Mouse (Mus musculus): ENCODE results near the gene Nab2. TPM values are rescaled to one million over a fixed set of nuclear protein-coding genes. Genes with fewer than 3 reads are reported as not detected.

The Nab2 gene
- total RNA-seq (2021): 10 to 100 TPM; 58.2 to 71.7 TPM
- long read RNA-seq, experiment 1, transcript Nab2-202 (6 exons, 2,311 nt): minor isoform, 27 of 82 reads
- long read RNA-seq, experiment 1, transcript Nab2-201 (7 exons, 2,582 nt): major isoform, 43 of 82 reads
- long read RNA-seq, experiment 1, partial matches to known transcripts: 8 of 82 reads
- long read RNA-seq, experiment 1, other reads (novel, unspliced or antisense): 4 of 82 reads
- long read RNA-seq, experiment 2, transcript Nab2-202 (6 exons, 2,311 nt): minor isoform, 8 of 46 reads
- long read RNA-seq, experiment 2, transcript Nab2-201 (7 exons, 2,582 nt): major isoform, 21 of 46 reads
- long read RNA-seq, experiment 2, partial matches to known transcripts: 7 of 46 reads
- long read RNA-seq, experiment 2, other reads (novel, unspliced or antisense): 10 of 46 reads

DNA sequence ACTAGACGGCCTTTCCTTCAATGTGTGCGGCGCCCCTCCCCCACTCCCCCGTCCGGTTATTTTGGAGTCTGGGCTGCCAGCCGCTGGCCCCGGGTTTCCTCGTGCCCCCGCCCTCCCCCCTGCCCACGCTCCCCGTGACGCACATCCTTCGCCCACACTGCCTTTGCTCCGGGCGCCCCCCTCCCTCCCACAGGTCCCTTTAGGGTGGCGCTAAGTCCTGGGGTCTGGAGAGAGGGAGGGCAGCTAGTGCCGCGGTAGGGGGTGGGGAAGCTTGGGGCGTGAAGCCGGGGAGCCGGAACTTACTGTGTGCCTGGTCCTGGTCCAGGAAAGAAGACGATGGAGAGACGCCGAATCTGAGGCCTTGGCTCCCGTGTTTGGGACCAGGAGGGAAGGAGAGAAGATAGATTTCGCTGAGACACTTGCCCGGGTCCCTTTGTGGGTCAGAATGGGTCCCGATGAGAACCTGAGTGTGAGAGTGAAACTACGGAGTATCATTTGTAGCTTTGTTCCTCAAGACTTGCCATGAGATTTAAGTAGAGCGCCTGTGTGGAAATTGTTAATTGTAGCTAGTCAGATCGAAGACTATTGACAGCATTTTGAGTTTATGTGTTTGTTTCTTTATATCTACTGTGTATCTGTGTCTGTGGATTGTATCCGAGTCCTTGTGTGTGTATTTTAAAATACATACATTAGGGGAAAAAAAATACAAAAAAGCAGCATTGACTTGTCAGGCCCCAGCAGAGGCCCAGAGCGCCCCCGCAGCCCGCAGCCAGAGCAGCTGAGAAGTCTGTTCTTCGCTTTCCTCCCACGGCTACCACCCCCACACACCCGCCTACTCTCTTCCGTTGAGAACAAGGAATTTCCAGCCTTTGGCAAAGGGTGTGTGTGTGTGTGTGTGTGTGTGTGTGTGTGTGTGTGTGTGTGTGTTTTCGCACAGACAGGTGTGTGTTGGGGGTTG lies at the start of gene Nab2:
Nab2 (minus strand) TSS at position 476 of the 958 bp plus-strand sequence.
- DNase-seq (ENCODE audit: low spot score in 2 of 2): peak; percentile 84 to 87

DNA sequence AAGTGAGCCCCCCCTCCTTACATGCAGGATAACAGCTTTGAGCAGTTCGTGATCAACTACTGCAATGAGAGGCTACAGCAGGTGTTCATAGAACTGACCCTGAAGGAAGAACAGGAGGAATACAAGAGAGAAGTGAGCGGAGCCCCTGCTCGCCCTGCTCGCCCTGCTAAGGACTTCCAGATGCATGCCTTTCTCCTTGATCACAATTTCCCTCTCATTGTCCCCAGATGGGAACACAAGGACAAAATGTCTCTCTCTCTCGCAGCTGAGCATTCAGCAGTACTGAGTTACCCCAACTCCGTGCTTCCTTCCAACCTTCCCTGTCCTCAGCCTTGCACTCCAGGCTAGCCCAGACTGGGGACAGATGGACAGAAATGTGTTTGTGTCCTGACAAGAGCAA lies 44.4 kb upstream of the Nab2 start:
- no peak for DNase-seq (ENCODE audit: low spot score in 2 of 2)

DNA sequence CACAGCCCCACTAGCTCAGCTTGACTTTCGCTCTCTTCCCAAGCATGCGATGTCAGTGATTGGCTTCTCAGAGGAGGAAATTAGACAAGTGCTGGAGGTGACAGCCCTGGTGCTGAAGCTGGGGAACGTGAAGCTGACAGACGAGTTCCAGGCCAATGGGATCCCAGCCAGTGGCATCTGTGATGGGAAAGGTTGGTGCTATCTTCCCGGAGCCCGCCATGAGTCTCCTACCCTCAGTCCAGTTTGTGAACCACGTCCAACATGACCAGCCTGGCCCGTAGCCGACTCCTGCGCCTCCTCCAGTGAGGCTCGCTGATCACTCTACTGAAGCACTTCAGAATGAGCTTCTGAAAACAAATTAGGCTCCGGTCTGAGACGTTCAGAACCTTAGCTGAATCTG lies 42.0 kb upstream of the Nab2 start:
- DNase-seq (ENCODE audit: low spot score in 2 of 2): no peak

DNA sequence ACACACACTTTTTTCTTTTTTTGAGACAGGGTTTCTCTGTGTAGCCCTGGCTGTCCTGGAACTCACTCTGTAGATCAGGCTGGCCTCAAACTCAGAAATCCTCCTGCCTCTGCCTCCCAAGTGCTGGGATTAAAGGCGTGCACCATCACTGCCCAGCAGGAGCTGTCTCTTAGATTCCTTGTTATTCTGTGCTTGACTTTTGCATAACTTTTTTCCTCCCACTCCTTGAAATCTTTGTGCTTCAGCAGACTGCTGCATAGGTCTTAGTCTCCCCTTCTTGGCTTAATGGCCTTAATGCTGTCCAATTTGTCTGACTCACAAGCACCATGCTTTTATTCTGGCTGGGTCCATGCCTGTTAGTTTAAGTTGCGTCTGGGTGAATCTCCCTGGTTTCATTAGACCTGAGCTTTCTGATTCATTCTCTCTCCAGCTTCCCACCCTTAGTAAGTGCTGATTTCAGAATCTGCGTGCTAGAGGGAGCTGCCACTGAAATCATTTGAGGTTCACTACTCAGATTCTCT lies 40.5 kb upstream of the Nab2 start:
- no peak for DNase-seq (ENCODE audit: low spot score in 2 of 2)

DNA sequence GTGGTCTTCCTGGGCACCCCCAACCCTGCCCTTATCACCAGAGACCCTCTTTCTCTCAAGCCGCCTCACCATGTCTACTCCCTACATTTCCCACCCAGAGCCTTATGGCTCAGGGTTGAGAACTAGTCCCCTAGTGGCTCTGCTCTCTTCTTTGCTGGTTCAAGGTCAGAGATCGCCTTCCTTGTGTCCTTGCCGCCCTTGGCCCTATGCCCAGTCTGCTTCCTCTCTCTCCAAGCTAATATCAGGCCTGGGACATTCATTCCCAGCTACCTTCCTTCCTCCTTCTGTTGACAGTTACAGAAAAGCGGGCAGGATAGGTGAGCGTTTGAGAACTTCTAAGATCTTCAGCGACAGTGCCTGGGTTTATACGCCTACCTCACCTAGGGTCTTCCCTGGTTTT lies 39.4 kb upstream of the Nab2 start:
- no peak for DNase-seq (ENCODE audit: low spot score in 2 of 2)

DNA sequence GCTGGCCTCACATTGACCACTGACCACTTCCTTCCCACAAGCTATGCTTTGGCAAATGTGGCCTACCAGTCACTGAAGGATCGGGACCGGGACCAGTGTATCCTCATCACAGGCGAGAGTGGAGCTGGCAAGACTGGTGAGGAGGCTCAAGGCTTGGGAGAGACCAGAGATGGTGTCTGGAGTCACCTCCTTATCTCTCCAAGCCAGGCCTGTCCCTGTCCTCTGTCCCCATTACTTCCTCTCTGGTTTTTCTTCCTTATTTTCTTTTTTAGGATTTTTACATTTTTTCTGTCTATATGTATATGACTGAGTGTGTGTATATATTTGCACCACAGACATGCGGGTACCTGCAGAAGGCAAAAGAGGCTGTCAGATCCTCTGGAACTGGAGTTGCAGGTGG lies 37.4 kb upstream of the Nab2 start:
- DNase-seq (ENCODE audit: low spot score in 2 of 2): no peak

- no peak for DNase-seq (ENCODE audit: low spot score in 2 of 2)
These were observed 36.4 kb upstream of the Nab2 start, which contains the start of gene Myo1a for GRCm38 (mm10) chr10:127704766-127705220. TSS of gene Myo1a (plus strand) at chr10:127705170.

DNA sequence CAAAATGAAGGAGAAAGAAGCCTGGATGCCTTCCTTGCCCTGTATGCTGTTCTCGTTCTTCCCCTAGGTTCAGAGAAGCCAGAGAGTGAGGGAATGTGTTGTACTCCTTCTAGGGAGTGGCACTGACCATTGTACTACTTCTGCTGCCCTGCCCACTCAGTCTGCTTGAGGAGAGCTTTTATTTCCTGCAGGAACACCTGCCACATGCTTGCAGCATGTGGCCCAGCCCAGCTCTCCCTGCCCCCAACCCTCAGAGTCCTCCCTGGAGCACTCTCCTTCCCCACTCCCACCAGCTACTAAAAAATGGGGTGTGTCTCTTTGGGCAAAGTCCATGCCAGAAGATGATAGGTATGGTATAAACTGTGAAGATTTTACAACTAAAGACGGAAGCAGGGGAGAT lies 35.9 kb upstream of the Nab2 start:
- DNase-seq (ENCODE audit: low spot score in 2 of 2): no peak

DNA sequence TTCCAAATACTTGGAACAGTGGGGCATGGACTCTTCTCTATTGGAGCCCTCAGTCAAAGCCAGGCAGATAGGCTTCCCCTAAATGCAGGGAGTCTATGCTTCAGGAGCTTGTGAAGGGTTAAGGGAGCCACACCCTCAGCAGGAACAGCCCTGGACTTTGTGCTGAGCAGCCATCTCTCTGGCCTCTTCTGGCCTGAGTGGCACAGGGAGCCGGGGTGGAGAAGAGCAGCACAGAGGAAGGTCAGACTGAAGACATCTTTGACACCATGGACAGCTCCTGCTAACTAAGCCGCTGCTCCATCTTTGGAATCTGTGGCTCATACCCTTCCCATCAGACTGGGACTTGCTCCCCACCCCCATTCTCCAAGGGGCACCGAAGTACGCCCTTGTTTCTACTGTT lies 34.9 kb upstream of the Nab2 start:
- no peak for DNase-seq (ENCODE audit: low spot score in 2 of 2)

- no peak for DNase-seq (ENCODE audit: low spot score in 2 of 2)
These were observed 30.6 kb upstream of the Nab2 start for GRCm38 (mm10) chr10:127698966-127699365.

- DNase-seq (ENCODE audit: low spot score in 2 of 2): no peak
These were observed 27.4 kb upstream of the Nab2 start for GRCm38 (mm10) chr10:127695775-127696174.

DNA sequence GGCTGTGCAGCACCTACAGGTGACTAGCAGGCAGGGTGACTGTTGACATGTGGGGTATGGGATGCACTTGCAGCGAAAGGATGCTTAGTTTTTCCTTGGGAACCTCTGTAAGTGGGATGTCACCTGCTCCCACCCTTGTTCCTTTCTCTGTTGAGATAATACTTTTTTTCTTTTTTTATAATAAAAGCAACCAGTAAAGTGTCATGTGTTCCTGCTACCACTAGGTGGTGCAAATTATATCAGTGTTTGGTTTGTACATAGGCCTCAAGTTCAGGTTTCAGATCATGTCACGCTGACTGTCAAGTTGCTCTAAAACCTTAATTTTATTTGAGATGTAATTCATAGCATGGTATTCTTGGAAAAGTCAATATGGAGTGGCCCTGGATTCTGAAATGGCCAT lies 26.3 kb upstream of the Nab2 start:
- no peak for DNase-seq (ENCODE audit: low spot score in 2 of 2)

DNA sequence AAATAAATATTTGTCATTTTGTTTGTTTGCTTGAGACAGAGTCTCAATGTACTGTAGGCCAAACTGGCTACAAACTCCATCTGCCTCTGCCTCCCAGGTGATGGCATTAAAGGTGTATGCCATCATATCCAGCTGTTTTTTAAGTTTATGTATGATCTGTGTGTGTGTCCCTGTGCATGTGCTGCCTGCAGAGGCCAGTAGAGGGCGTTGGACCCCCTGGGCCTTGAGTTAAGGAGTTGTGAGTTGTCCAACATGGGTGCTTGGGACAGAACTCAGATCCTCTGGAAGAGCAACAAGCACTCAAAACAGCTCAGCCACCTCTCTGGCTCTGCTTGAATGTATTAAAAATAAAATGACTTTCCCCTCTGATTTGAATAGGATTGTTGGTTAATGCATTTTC lies 22.7 kb upstream of the Nab2 start:
- no peak for DNase-seq (ENCODE audit: low spot score in 2 of 2)

DNA sequence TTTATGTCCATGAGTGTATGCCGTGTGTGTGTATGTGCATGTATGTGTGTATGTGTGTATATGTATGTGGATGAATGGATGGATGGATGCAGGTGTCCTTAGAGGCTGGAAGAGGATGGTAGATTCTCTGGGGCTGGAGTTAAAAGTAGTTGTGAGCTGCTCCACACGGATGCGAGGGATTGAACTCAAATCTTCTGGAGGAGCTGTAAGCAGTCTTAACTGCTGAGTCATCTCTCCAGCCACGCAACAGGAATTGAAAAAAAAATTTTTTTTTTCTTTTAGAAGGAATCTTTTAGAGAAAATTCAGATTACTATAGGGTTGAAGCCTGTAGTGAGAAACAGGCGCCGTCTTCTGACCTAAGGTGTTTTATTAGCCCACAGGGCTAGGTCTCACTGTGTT lies 14.5 kb upstream of the Nab2 start:
- no peak for DNase-seq (ENCODE audit: low spot score in 2 of 2)

- DNase-seq (ENCODE audit: low spot score in 2 of 2): no peak
These were observed 11.5 kb upstream of the Nab2 start for GRCm38 (mm10) chr10:127679881-127680280.

DNA sequence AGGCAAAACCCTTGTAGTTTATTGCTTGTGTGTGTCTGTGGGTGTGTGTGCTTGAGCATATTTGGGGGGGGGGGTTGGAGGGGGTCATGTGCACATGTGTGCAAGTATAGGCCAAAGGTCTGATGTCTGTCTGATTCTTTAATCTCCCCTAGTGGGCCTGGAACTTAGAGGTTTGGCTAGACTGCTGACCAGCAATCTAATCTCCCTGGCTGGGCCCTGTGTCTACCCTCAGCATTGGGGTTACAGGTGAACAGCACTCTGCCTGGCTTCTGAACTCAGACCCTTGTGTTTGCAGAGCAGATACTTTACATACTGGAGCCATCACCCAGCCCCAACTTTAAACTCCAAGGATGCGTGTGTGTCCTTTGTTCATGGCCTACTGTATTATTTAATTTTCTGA lies 10.8 kb upstream of the Nab2 start:
- DNase-seq (ENCODE audit: low spot score in 2 of 2): no peak

GRCm38 (mm10) chr10:127677591-127678336 lies 9.4 kb upstream of the Nab2 start:
- peak; percentile 54 to 63 for DNase-seq (ENCODE audit: low spot score in 2 of 2)

DNA sequence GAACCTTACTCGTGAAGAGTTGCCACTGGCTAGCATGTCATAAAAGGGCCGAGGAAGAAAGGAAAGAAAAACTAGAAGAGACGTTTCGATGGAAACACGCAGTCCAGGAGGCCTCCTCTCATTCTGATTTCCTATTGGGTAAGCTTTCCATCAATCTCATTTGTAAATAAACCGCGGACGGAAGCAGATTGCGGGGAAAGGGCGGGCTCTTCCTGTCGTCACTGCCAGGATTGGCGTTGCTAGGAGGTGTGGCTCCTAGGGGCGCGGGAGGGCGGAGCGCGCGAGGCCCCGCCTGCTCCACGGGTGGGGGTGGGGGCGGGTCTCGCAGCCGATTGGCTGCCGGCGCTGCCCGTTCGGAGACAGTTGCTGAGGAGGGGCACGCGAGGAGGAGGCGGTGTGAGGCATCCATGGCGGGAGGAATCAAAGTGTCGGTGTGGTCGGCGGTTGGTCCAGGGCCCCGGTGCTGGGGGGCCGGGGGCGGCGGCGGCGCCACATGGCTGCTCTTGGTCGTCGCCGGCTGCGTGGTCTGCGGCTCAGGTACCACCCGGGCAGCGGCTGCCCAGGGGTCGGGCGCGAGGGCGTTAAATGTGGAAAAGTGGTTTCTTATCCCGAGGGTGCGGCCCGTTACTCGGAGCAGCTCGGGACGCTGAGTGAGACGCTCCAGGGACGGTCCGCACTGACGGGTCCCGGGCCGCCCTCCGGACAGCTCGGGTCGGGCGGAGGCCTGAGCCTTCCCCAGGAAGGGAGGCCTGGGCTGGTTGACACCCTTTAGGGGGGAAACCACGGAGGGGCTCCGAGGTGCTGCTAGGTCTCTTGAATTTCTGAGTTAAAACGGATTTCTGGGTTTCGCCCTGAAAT lies 8.6 kb upstream of the Nab2 start:
- peak; percentile 86 to 93 for DNase-seq (ENCODE audit: low spot score in 2 of 2)

DNA sequence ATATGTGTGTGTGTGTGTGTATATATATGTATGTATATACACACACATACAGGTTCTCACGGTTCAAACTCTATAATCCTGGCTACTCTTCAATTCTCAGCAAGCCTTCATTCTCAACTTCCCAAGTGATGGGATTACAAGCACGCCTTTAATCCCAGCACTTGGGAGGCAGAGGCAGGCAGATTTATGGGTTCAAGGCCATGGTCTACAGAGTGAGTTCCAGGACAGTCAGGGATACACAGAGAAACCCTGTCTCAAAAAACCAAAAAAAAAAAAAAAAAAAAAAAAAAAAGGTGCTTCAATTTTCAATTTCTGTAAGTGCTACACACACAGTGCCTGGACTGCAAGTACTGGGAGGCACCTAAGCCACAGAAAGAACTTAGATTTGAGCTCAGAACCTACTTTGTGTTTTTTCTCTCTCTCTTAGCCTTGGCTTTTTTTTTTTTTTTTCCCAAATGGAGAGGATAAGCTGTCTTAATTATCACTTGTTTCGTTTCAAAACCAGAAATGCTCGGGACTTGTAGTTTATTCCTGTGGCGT lies 7.6 kb upstream of the Nab2 start:
- no peak for DNase-seq (ENCODE audit: low spot score in 2 of 2)
